Mouse (Mus musculus): Measurements from ENCODE around the gene AU021092. TPM values are rescaled to one million over a fixed set of nuclear protein-coding genes. Genes with fewer than 3 reads are reported as not detected.
"Not testable (repeated sequence)": the region's sequence is repeated elsewhere in the genome, so short reads cannot be mapped to it uniquely, and the experiment has no call there.

AU021092 gene
- 10 to 100 TPM; 16.9 to 20.7 TPM for total RNA-seq (2021)

GRCm38 (mm10) chr16:5222140-5222539 is at the start of gene AU021092:
Gene AU021092 (minus strand): TSS chr16:5222299.
- no peak for DNase-seq

GRCm38 (mm10) chr16:5271411-5272035 is 49.4 kb upstream of the AU021092 start:
- DNase-seq = no peak

- DNase-seq = no peak
Measured at GRCm38 (mm10) chr16:5263926-5264325, 41.8 kb upstream of the AU021092 start.

- no peak for DNase-seq
Measured at GRCm38 (mm10) chr16:5263156-5263555, 41.1 kb upstream of the AU021092 start.

GRCm38 (mm10) chr16:5255779-5256496 is 33.8 kb upstream of the AU021092 start, which contains the start of gene Eef2kmt:
Gene Eef2kmt (minus strand): TSS chr16:5255983.
- DNase-seq = peak; percentile 99

GRCm38 (mm10) chr16:5255081-5255740 is 33.1 kb upstream of the AU021092 start:
- DNase-seq = no peak

GRCm38 (mm10) chr16:5254346-5255025 is 32.4 kb upstream of the AU021092 start:
- peak; percentile 88 for DNase-seq

- no peak for DNase-seq
Measured at GRCm38 (mm10) chr16:5252260-5252659, 30.2 kb upstream of the AU021092 start.

GRCm38 (mm10) chr16:5250891-5251290 is 28.8 kb upstream of the AU021092 start:
- DNase-seq = no peak

- peak; percentile 82 for DNase-seq
Measured at GRCm38 (mm10) chr16:5244411-5244810, 22.3 kb upstream of the AU021092 start.

GRCm38 (mm10) chr16:5242882-5243281 is 20.8 kb upstream of the AU021092 start:
- no peak for DNase-seq

GRCm38 (mm10) chr16:5242355-5242754 is 20.3 kb upstream of the AU021092 start:
- DNase-seq = no peak

- peak; percentile 96 for DNase-seq
Measured at GRCm38 (mm10) chr16:5233418-5234313, 11.6 kb upstream of the AU021092 start, which contains the start of gene Alg1. Gene Alg1 (plus strand): TSS chr16:5233621.

GRCm38 (mm10) chr16:5232982-5233381 is 10.9 kb upstream of the AU021092 start:
- DNase-seq = no peak

- not testable (repeated sequence) for DNase-seq
Measured at GRCm38 (mm10) chr16:5228103-5228502, 6.0 kb upstream of the AU021092 start.

GRCm38 (mm10) chr16:5227501-5227900 is 5.4 kb upstream of the AU021092 start:
- not testable (repeated sequence) for DNase-seq

GRCm38 (mm10) chr16:5226534-5226933 is 4.4 kb upstream of the AU021092 start:
- peak; percentile 44 for DNase-seq

- DNase-seq = no peak
Measured at GRCm38 (mm10) chr16:5221403-5221802, 696 bp downstream of the AU021092 start.

- no peak for DNase-seq
Measured at GRCm38 (mm10) chr16:5217341-5218133, 4.6 kb downstream of the AU021092 start.

GRCm38 (mm10) chr16:5216686-5217085 is 5.4 kb downstream of the AU021092 start:
- DNase-seq = no peak

GRCm38 (mm10) chr16:5214126-5214525 is 8.0 kb downstream of the AU021092 start:
- DNase-seq = no peak

Measured in heart, postnatal 4 days (tissue).